7 mouse cellular contexts compared by ENCODE assay signal in the genomic region with DNA sequence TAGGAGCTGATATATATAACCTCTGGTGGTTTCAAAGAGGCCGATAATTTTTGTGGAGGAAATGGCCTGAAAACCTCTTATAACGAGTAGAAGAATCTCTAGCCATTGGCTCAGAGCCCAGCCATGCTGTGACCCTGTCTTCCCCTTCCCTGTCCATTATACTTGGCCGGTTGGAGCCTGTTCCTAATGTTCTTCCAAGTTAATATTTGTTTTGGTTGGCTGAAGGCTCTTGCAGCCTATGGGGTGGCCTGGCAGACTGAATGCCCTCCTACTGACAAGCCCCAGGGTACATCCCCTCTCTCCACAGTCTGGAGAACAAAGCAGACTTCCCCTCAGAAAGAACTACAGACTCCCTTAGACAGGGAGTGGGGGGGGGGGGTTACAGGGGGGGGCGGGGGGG.
DNase-seq lines count a peak whose midpoint lies in the region; ATAC-seq and TF ChIP-seq lines count a peak whose summit lies in the region.

No protein-coding gene starts in this region.

- H3K36me3 ChIP-seq in forebrain, embryonic 16.5 days (ENCODE audit: control insufficient read depth, insufficient read depth), result no peaks in the 10 kb centered on the region
- no peaks in the 10 kb centered on the region for H3K36me3 ChIP-seq in intestine, embryonic 16.5 days (ENCODE audit: control insufficient read depth, insufficient read depth, low read length)
- H3K36me3 ChIP-seq in liver, postnatal 0 days (replicated peaks; ENCODE audit: insufficient read depth, low read length), result no peaks in the 10 kb centered on the region

- no peak overlapping the region for H3K4me2 ChIP-seq in forebrain, embryonic 16.5 days (ENCODE audit: low read length)
- no peak overlapping the region for H3K4me2 ChIP-seq in intestine, embryonic 16.5 days (ENCODE audit: low read depth, low read length)
- H3K4me2 ChIP-seq in liver, postnatal 0 days (ENCODE audit: low read depth, low read length), result no peak overlapping the region

- in situ Hi-C loops in Patski (cut with MboI; ENCODE audit: low pct_unique_long_range_greater_than_20kb), result loop anchor here (25.0 kb wide), 1 partner anchor 670 kb away; no protein-coding TSS in a partner anchor

- peak; percentile 25 for DNase-seq in 3T3-L1 (ENCODE audit: low read depth, low spot score)
- peak; percentile 84 for DNase-seq in Patski (ENCODE audit: low read depth, low spot score)
- DNase-seq in liver, postnatal 0 days, result peak; percentile 36
- DNase-seq in frontal cortex, postnatal 36 days (ENCODE audit: low spot score in 2 of 2), result no peak
- no peak for DNase-seq in left cerebral cortex, adult 9 months (ENCODE audit: low spot score in 2 of 2)

- no peaks in the 10 kb centered on the region for H3K4me1 ChIP-seq in forebrain, embryonic 16.5 days (replicated peaks; ENCODE audit: control insufficient read depth, insufficient read depth, low read length)
- no peaks in the 10 kb centered on the region for H3K4me1 ChIP-seq in intestine, embryonic 16.5 days (ENCODE audit: control insufficient read depth, insufficient read depth, low read length)
- peaks cover 3% of the 10 kb centered on the region; the same call in 1 of the 2 replicates for H3K4me1 ChIP-seq in liver, postnatal 0 days (ENCODE audit: insufficient read depth)

- CTCF ChIA-PET in Patski (lab: Charles Lee), result no interaction called here

- WGBS in forebrain, embryonic 16.5 days, result 25% methylated on average over 3 of the region's 4 CpGs
- WGBS in intestine, embryonic 16.5 days, result 38% methylated on average over 4 of the region's 4 CpGs
- 42% methylated on average over 4 of the region's 4 CpGs for WGBS in liver, postnatal 0 days (ENCODE audit: insufficient replicate concordance)

- no peaks in the 10 kb centered on the region for H3K27me3 ChIP-seq in Patski
- no peaks in the 10 kb centered on the region for H3K27me3 ChIP-seq in forebrain, embryonic 16.5 days (replicated peaks; ENCODE audit: control insufficient read depth, insufficient read depth, low read length)
- H3K27me3 ChIP-seq in intestine, embryonic 16.5 days (replicated peaks; ENCODE audit: control insufficient read depth, insufficient read depth, low read length), result no peaks in the 10 kb centered on the region
- H3K27me3 ChIP-seq in liver, postnatal 0 days (ENCODE audit: insufficient read depth, low read length), result no peaks in the 10 kb centered on the region

- no peak overlapping the region for H3K27ac ChIP-seq in forebrain, embryonic 16.5 days (ENCODE audit: low read length)
- H3K27ac ChIP-seq in intestine, embryonic 16.5 days (ENCODE audit: low read length), result no peak overlapping the region
- H3K27ac ChIP-seq in liver, postnatal 0 days (ENCODE audit: low read depth), result peak overlapping the region; percentile 22; the same call in 1 of the 2 replicates

- ATAC-seq in Patski, result peak; percentile 96
- 0 out of 2 replicates have a peak, but pooled peaks have one; percentile 33 for ATAC-seq in forebrain, embryonic 16.5 days
- peak; percentile 76 for ATAC-seq in intestine, embryonic 16.5 days
- ATAC-seq in liver, postnatal 0 days, result peak; percentile 92

- POLR2A ChIA-PET in Patski (lab: Charles Lee), result no interaction called here

- no peak for TF ChIP-seq EP300 in liver, postnatal 0 days (IDR thresholded peaks at IDR 0.05; ENCODE audit: low read depth)

- H3K9ac ChIP-seq in forebrain, embryonic 16.5 days (replicated peaks; ENCODE audit: low read depth, low read length), result no peak overlapping the region
- no peak overlapping the region for H3K9ac ChIP-seq in intestine, embryonic 16.5 days (ENCODE audit: low read depth, low read length)
- H3K9ac ChIP-seq in liver, postnatal 0 days (replicated peaks), result no peak overlapping the region

- H3K9me3 ChIP-seq in forebrain, embryonic 16.5 days (ENCODE audit: control insufficient read depth, low read length), result no peaks in the 10 kb centered on the region
- H3K9me3 ChIP-seq in intestine, embryonic 16.5 days (ENCODE audit: control insufficient read depth, low read length), result no peaks in the 10 kb centered on the region
- no peaks in the 10 kb centered on the region for H3K9me3 ChIP-seq in liver, postnatal 0 days (ENCODE audit: low read length)

- no peak overlapping the region for H3K4me3 ChIP-seq in forebrain, embryonic 16.5 days (replicated peaks; ENCODE audit: low read length)
- no peak overlapping the region for H3K4me3 ChIP-seq in intestine, embryonic 16.5 days (ENCODE audit: low read length)
- H3K4me3 ChIP-seq in liver, postnatal 0 days (ENCODE audit: low read depth, low read length), result no peak overlapping the region

- TF ChIP-seq CTCF in Patski (IDR thresholded peaks at IDR 0.05), result no peak
- TF ChIP-seq CTCF in liver, postnatal 0 days (IDR thresholded peaks at IDR 0.05; ENCODE audit: low read depth), result no peak

Comparison
In these comparisons a context has a peak if more than half of its experiments do, and no peak if none do; other contexts are left out.
1. DNase-seq: peak in 3T3-L1 (single experiment), Patski (single experiment) and liver, postnatal 0 days (single experiment); none in frontal cortex, postnatal 36 days (0 of 2) and left cerebral cortex, adult 9 months (0 of 2).
2. ATAC-seq: peak in every context shown above with its lines; median percentile 96 in Patski; 92 in liver, postnatal 0 days; 76 in intestine, embryonic 16.5 days; 33 in forebrain, embryonic 16.5 days.